Mouse (Mus musculus): ENCODE data around the gene Dusp11.
"Not testable (repeated sequence)": the region's sequence is repeated elsewhere in the genome, so short reads cannot be mapped to it uniquely, and the experiment has no call there.

The Dusp11 gene

GRCm38 (mm10) chr6:85961101-85962091 is at the start of gene Dusp11:
Gene Dusp11 (minus strand): TSS chr6:85961667.
- POLR2A ChIA-PET = interaction anchor here in 3 of 4 experiments (0.6 to 3.0 kb wide), 57 partner anchors 8 to 587 kb away, joined by 3 to 27 read pairs (median 4); partner anchors contain the start of genes Cct7 (in 2 of the 3), Fam136a (in 2 of the 3), Nat8f1 (in 2 of the 3) and Pradc1 (in 2 of the 3)
- CTCF ChIA-PET = interaction anchor here (0.5 to 1.8 kb wide), 14 partner anchors 23 to 823 kb away, joined by 3 to 8 read pairs (median 3); partner anchors contain the start of genes Fam136a (in 1 of the 4) and Nat8f1 (in 1 of the 4)

- ChIA-PET POLR2A (interaction anchor here in 3 of 4 experiments (0.5 to 1.2 kb wide), 7 partner anchors 17 to 1700 kb away, joined by 3 to 5 read pairs (median 3); partner anchors contain the start of gene Alms1 (in 1 of the 3)), CTCF (interaction anchor here (0.5 to 2.7 kb wide), 28 partner anchors 9 to 428 kb away, joined by 3 to 16 read pairs (median 4); partner anchors contain the start of genes Add2 (in 3 of the 4), Nat8f1 (in 3 of the 4), Alms1 (in 1 of the 4) and C87436 (in 1 of the 4))
These were observed 48.5 kb upstream of the Dusp11 start for GRCm38 (mm10) chr6:86009980-86010379.

GRCm38 (mm10) chr6:86004271-86005148 is 43.0 kb upstream of the Dusp11 start:
- POLR2A ChIA-PET = interaction anchor here (0.6 to 1.3 kb wide), 10 partner anchors 39 to 526 kb away, joined by 3 to 7 read pairs (median 3); partner anchors contain the start of gene Dusp11 (in 2 of the 4)
- CTCF ChIA-PET = interaction anchor here (0.5 to 1.7 kb wide), 46 partner anchors 11 to 734 kb away, joined by 3 to 10 read pairs (median 4); partner anchors contain the start of genes Nat8f1 (in 3 of the 4), Dusp11 (in 2 of the 4), Nat8f4 (in 2 of the 4) and Egr4 (in 1 of the 4)

GRCm38 (mm10) chr6:86003405-86003925 is 42.0 kb upstream of the Dusp11 start:
- ChIA-PET CTCF (interaction anchor here (0.5 to 1.7 kb wide), 32 partner anchors 8 to 415 kb away, joined by 3 to 10 read pairs (median 4); partner anchors contain the start of genes Nat8f1 (in 2 of the 4), Nat8f4 (in 2 of the 4), Dusp11 (in 1 of the 4) and Snrpg (in 1 of the 4)), POLR2A (interaction anchor here in 2 of 4 experiments (0.7 to 1.3 kb wide), 6 partner anchors 38 to 417 kb away, joined by 3 to 5 read pairs (median 4); no protein-coding TSS in a partner anchor)

GRCm38 (mm10) chr6:85990774-85991173 is 29.3 kb upstream of the Dusp11 start:
- POLR2A ChIA-PET, CTCF ChIA-PET: not testable (repeated sequence)

GRCm38 (mm10) chr6:85989570-85989969 is 28.1 kb upstream of the Dusp11 start:
- CTCF ChIA-PET = interaction anchor here in 1 of 4 experiments (1.4 kb wide), 1 partner anchor 20 kb away, joined by 6 read pairs; no protein-coding TSS in a partner anchor
- POLR2A ChIA-PET = interaction anchor here in 1 of 4 experiments (1.1 kb wide), 1 partner anchor 23 kb away, joined by 4 read pairs; no protein-coding TSS in a partner anchor

GRCm38 (mm10) chr6:85984351-85984750 is 22.9 kb upstream of the Dusp11 start:
- ChIA-PET POLR2A (interaction anchor here in 1 of 4 experiments (1.4 kb wide), 1 partner anchor 12 kb away, joined by 3 read pairs; no protein-coding TSS in a partner anchor), CTCF (no interaction called here)

GRCm38 (mm10) chr6:85978736-85979135 is 17.3 kb upstream of the Dusp11 start:
- POLR2A ChIA-PET = interaction anchor here in 1 of 4 experiments (1.0 kb wide), 1 partner anchor 12 kb away, joined by 4 read pairs; no protein-coding TSS in a partner anchor
- CTCF ChIA-PET = not testable (repeated sequence)

GRCm38 (mm10) chr6:85976242-85976641 is 14.8 kb upstream of the Dusp11 start:
- ChIA-PET CTCF (no interaction called here), POLR2A (interaction anchor here in 2 of 4 experiments (0.5 to 0.9 kb wide), 2 partner anchors 14 to 343 kb away, joined by 3 read pairs; partner anchors contain the start of gene Dusp11 (in 1 of the 2))

GRCm38 (mm10) chr6:85975761-85976160 is 14.3 kb upstream of the Dusp11 start:
- ChIA-PET POLR2A (interaction anchor here in 1 of 4 experiments (0.9 kb wide), 1 partner anchor 14 kb away, joined by 3 read pairs; the partner anchor contains the start of gene Dusp11), CTCF (no interaction called here)

GRCm38 (mm10) chr6:85974941-85975617 is 13.6 kb upstream of the Dusp11 start:
- CTCF ChIA-PET = interaction anchor here in 1 of 4 experiments (0.7 kb wide), 1 partner anchor 241 kb away, joined by 3 read pairs; no protein-coding TSS in a partner anchor
- POLR2A ChIA-PET = interaction anchor here in 1 of 4 experiments (2.0 kb wide), 1 partner anchor 11 kb away, joined by 10 read pairs; no protein-coding TSS in a partner anchor

GRCm38 (mm10) chr6:85973336-85973735 is 11.9 kb upstream of the Dusp11 start:
- POLR2A ChIA-PET = interaction anchor here in 2 of 4 experiments (0.7 to 2.0 kb wide), 5 partner anchors 9 to 49 kb away, joined by 3 to 10 read pairs (median 3); no protein-coding TSS in a partner anchor
- CTCF ChIA-PET = no interaction called here

GRCm38 (mm10) chr6:85972699-85973098 is 11.2 kb upstream of the Dusp11 start:
- ChIA-PET POLR2A (interaction anchor here in 2 of 4 experiments (0.7 to 2.0 kb wide), 6 partner anchors 8 to 48 kb away, joined by 3 to 10 read pairs (median 4); partner anchors contain the start of gene Dusp11 (in 1 of the 2)), CTCF (no interaction called here)

GRCm38 (mm10) chr6:85969889-85970288 is 8.4 kb upstream of the Dusp11 start:
- CTCF ChIA-PET = interaction anchor here in 1 of 4 experiments (0.5 kb wide), 1 partner anchor 477 kb away, joined by 3 read pairs; no protein-coding TSS in a partner anchor

GRCm38 (mm10) chr6:85966686-85967085 is 5.2 kb upstream of the Dusp11 start:
- ChIA-PET CTCF (interaction anchor here in 3 of 4 experiments (0.5 to 1.0 kb wide), 5 partner anchors 44 to 227 kb away, joined by 3 read pairs; partner anchors contain the start of genes Nat8 (in 1 of the 3) and Nat8f1 (in 1 of the 3)), POLR2A (interaction anchor here in 3 of 4 experiments (0.6 to 3.0 kb wide), 15 partner anchors 9 to 379 kb away, joined by 3 to 11 read pairs (median 3); partner anchors contain the start of gene Alms1 (in 2 of the 3))

More at GRCm38 (mm10) chr6:85969889-85970288, 8.4 kb upstream of the Dusp11 start:
- POLR2A ChIA-PET = interaction anchor here in 3 of 4 experiments (1.2 to 2.8 kb wide), 5 partner anchors 8 to 16 kb away, joined by 3 to 10 read pairs (median 5); partner anchors contain the start of gene Dusp11 (in 2 of the 3)

GRCm38 (mm10) chr6:85966081-85966480 is 4.6 kb upstream of the Dusp11 start:
- ChIA-PET CTCF (interaction anchor here in 1 of 4 experiments (0.5 kb wide), 1 partner anchor 134 kb away, joined by 3 read pairs; the partner anchor contains the start of gene Nat8), POLR2A (interaction anchor here in 2 of 4 experiments (0.6 to 3.0 kb wide), 10 partner anchors 12 to 483 kb away, joined by 3 to 11 read pairs (median 4); partner anchors contain the start of gene Alms1 (in 2 of the 2))
